Mouse (Mus musculus): ENCODE data around the gene Radil.

The Radil gene

DNA sequence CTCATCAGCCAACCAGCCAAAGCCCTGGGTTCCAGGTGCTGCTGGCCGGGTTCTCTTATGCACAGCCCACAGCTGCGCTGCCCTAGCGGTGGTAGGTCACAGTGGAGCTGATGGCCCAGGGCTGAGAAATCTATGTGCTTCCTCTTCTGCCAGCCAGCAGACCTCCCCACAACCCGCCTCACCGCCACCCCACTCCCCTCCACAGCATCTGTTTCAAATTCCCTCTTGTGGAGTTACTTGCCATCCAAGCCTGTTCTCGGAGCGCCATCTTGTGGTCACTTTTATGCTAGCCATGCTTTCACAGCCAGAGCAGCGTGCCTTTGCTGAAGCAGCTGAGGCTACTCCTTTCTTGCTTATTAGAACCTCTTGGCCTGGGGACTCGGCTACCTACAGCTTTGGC is 102.8 kb downstream of the Radil start:
- DNase-seq (ENCODE audit: low spot score), result peak; percentile 63

DNA sequence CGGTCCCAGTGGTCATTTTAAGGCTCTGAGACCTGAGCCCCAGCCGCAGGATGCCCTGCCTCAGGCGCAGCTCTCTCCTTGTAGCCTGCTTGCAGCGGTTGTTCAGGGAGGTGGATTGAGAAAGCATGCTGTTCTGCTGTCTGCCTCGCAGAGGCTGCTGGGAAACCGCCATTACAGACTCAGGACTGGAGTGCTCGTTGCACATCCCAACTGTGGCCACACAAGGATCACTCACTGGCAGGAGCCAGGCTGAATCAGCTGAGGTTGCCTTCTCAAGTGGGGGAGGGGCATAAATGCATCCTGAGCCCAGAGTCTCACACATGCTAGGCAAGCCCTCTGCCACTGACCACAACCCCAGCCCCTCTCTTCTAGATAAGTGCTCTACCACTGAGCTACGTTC is 105.2 kb downstream of the Radil start:
- DNase-seq (ENCODE audit: low spot score), result no peak

DNA sequence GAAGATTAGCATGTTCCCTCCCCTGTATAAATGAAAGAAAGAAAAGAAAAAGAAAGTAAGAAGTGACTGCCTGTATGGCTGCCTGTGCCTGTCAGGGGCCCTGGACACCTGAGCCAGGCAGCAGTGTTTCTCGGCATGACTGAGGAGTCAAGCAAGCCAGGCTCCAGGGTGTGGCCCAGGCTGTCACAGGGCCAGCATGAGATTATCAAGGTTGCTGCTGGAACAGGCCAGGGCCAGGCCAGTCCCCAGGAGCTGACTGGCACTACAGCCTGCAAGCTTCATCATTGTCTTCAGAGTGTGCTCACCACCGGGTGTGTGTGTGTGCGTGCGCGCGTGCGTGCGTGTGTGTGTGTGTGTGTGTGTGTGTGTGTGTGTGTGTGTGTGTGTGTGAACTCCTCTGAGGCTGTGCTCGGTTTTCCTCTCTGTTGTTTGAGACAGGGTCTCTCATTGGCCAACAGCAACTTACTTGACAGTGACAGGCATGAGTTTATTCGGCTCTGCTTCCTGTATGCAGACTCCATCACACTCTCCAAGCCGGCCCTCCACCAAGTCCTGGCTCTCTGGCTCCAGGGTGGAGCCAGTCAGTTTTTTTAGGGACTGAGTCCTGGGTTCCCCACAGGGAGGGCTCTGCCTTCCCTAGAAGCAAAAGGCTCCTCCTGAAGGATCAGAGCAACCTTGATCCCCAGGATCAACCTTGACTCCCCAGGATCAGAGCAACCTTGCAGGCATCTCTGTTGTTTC is 105.9 kb downstream of the Radil start:
- no peak for DNase-seq (ENCODE audit: low spot score)

DNA sequence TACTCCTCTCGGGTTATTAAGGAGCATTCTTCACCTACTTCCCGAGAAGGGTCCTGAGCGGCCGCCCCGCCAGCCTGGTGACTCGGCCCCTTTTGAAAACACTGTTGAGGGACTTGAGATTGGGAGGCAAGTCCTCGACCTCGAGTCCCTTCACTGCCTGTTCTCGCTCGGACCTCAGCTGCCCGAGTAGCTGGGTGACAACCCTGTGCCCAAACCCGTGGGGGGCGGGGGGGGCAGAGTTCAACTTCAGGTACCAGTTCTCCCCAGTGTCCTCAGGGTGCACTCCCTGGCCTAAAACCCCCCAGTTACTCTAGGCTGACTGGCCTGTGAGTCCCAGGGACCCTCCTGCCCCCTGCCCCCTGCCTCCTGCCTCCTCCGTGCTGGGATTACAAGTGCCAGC is 106.9 kb downstream of the Radil start:
- no peak for DNase-seq (ENCODE audit: low spot score)

DNA sequence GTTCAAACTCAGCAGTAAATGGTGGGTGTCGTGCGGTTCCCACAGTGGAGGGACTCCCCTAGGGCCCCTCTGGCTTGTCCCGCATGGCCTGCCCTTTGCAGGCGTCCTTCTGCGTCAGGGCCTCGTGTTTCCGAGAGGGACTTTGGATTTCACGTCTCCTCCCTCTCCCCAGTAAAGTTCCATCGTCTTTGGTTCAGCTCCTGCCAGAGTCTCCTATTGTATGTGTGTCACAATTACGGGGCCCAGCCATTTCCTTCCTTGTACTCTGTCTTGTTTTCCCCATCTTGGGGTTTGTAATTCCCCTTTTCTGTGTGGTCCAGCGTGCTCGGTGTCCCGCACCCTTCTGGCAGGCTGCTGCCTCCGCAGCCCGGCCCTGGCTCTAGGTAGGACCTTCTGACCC is 107.4 kb downstream of the Radil start:
- DNase-seq (ENCODE audit: low spot score), result no peak

DNA sequence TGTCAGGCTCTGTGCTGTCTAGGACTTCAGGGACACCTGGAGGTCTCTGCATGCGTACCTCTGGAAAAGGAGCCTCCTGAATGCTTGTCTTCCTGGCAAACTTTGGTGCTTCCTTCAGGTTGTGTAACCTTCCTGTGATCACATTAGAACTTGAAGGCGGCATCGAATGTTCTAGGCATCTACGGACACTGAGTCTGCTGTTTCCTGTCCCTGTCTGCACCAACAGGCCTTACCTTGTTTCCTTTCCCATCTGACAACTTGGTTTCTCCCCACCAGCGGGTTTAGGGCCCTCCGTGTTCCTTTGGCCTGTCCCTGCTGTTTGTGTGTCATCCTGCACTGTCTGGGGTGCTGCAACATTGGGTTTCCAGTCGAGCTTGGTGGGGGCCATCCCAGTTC is 108.9 kb downstream of the Radil start:
- DNase-seq (ENCODE audit: low spot score), result no peak

DNA sequence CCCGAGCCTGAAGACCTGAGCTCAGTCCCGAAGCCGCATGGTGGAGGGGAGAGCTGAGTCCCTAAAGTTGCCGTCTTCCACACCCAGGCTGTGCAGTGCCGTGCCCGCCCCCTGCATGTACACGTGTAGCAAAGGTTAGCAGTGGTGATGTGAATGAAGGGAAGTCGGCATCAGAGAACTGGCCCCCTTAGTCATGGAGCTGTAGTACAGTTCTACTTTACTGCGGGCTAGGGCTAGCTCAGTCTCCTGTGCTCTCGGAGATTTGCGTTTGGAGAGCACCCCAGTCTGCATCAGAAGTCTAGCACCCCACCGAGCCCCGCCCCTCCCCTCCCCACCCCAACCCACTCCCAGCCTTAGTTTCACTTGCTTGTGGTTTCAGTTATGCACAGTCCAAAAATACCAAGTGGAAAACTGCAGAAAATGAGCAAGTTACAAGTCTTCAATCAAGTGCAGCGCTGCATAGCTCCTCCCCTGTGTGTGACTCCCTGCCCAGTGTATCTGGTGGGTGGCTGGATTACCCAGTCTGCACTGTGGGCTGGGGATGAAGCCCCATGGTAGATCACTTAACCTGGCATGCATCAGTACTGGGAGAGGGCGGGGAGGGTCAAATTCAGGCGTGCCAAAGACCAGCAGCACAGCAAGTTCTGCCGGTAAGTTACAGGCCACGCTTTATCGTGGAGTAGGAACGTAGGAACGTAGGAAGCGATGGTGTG is 109.4 kb downstream of the Radil start:
- no peak for DNase-seq (ENCODE audit: low spot score)

DNA sequence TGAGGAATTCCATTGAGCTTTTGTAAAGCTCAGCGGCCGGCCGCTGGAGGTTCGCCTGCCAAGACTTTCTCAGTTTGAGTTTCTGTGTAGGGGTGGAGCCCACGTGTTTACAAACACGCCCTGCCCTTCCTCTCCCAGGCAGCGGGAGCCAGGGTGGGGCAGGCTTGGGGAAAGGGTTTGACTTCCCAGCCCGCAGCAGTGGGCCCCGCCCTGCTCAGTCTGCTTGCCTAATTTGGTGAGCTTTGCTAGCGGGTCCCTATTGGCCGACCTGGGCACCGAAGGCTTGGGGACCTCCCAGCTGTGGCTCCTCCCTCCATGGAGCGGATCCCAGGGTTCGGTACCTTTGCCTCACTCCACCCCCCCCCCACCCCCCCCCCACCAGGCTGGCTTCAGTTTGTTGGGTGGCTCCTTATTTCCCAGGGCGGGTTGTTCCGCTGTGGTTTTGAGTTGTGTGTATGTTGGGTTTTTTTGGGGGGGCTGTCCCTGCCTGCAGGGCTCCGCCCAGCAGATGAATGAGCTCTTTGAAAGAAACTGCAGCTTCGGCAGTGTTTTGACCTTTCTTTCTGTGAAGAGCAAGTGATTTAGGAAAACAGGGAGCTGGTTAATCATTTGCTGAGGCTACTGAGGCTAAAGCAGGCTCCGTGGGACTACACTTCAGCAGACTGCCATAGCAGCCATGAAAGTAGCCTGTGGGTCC is 110.3 kb downstream of the Radil start:
- DNase-seq (ENCODE audit: low spot score), result peak; percentile 74

DNA sequence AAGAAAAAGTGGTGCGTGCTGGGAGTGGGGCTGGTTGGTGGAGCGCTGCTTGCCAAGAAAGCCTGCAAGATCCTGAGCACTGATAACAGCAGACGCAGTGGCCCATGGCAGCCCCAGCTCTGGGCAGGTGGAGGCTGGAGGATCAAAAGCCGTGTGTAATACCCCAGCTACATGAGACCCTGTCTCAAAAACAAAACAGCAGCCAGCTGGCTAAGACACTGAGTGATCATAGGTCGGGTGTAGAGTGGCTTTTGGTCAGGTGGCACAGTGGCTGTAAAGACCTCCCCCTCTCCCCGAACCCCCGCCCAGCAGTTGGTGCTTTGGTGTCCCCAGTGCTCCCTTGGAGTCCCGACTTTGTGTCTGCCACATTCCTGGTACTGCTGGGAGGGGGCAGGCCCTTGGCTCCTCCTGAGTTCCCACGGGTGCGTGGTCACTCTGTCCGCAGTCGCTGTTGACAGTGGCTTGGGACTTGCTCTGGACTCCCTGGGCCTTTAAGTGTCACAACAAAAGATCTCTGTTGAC is 110.9 kb downstream of the Radil start:
- no peak for DNase-seq (ENCODE audit: low spot score)

GRCm38 (mm10) chr5:142438380-142438938 is 112.4 kb downstream of the Radil start:
- DNase-seq (ENCODE audit: low spot score), result no peak

DNA sequence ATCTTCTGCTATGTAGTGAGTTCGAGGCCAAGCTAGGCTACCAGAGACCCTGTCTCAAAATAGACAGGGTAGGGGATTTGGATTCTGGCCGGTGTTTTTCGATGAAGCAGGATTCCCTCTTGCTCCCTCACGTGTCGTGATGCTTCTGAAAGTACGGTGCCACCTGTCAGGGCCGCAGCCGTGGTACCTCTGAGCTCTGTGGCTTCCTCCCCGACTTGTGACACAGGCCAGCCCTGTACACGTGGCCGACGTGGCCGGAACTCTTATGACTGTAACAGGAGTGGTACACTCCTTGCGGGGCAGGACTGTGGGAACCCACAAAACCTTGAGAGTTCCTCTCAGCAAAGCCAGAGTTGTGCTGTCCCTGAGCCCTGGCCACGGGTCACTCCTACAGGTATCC is 115.2 kb downstream of the Radil start:
- no peak for DNase-seq (ENCODE audit: low spot score)
